Mouse (Mus musculus) small intestine, adult 2 months (tissue): Measurements from ENCODE around the gene Ralgps2.

Experiments
- CTCF ChIP-seq: fragments of 200-500 bp; IDR thresholded peaks from 2 replicates; pipeline ENCODE4 v1.5.1; 2012; ENCODE audit warnings: low read depth, mild to moderate bottlenecking, control low read depth, inconsistent platforms, low read length, moderate library complexity, mixed read lengths; ENCODE audit not compliant: insufficient replicate concordance, insufficient read length; ENCODE audit errors: extremely low read depth
- POLR2A ChIP-seq: fragments of 200-500 bp; IDR thresholded peaks from 2 replicates; pipeline ENCODE4 v1.6.1; 2012; ENCODE audit warnings: low read depth, mild to moderate bottlenecking, control low read depth, inconsistent platforms, low read length, moderate library complexity

- TF ChIP-seq CTCF (no peak), POLR2A (no peak)
Measured at GRCm38 (mm10) chr1:156852409-156852808, 87.0 kb downstream of the Ralgps2 start.
